Mouse (Mus musculus) stomach, embryonic 14.5 days (tissue): Measurements from ENCODE around the gene Il4. TPM values are rescaled to one million over a fixed set of nuclear protein-coding genes. Genes with fewer than 3 reads are reported as not detected.

ENCODE experiments used
- ATAC-seq: fragments of 200-750 bp; cut with Nextera tagmentation; 2 replicates; pipeline ENCODE4 v1.8.0; 2017; ENCODE audit warnings: low read depth, moderate TSS enrichment; ENCODE audit not compliant: insufficient number of reproducible peaks, insufficient read depth, low FRiP score
- H3K27ac ChIP-seq: fragments of 300-500 bp; sonication (generic); 2 replicates; pipeline ENCODE4 v1.5.1; 2014; ENCODE audit warnings: mild to moderate bottlenecking, low read length, moderate library complexity, mixed read lengths
- H3K27me3 ChIP-seq: fragments of 300-500 bp; sonication (generic); 2 replicates; pipeline ENCODE4 v1.6.1; 2014; ENCODE audit warnings: low read length, control low read depth, mixed read lengths; ENCODE audit not compliant: control insufficient read depth, insufficient read depth
- H3K36me3 ChIP-seq: fragments of 300-500 bp; sonication (generic); 2 replicates; pipeline ENCODE4 v1.6.1; 2014; ENCODE audit warnings: mild to moderate bottlenecking, control low read depth, low read length, moderate library complexity, mixed read lengths; ENCODE audit not compliant: control insufficient read depth, insufficient read depth
- H3K4me1 ChIP-seq: fragments of 300-500 bp; sonication (generic); 2 replicates; pipeline ENCODE4 v1.6.1; 2014; ENCODE audit warnings: low read length, control low read depth, mixed read lengths; ENCODE audit not compliant: control insufficient read depth, insufficient read depth
- H3K4me2 ChIP-seq: fragments of 300-500 bp; sonication (generic); replicated peaks from 2 replicates; pipeline ENCODE4 v1.6.1; 2014; ENCODE audit warnings: low read depth, low read length, control low read depth
- H3K4me3 ChIP-seq: fragments of 300-500 bp; sonication (generic); 2 replicates; pipeline ENCODE4 v1.5.1; 2014; ENCODE audit warnings: low read depth, low read length, control low read depth
- H3K9ac ChIP-seq: fragments of 300-500 bp; sonication (generic); replicated peaks from 2 replicates; pipeline ENCODE4 v1.6.1; 2014; ENCODE audit warnings: low read depth, mild to moderate bottlenecking, control low read depth, low read length, moderate library complexity, mixed read lengths
- H3K9me3 ChIP-seq: fragments of 300-500 bp; sonication (generic); 2 replicates; pipeline ENCODE4 v1.6.1; 2016; ENCODE audit warnings: low read depth, low read length, control low read depth; ENCODE audit not compliant: control insufficient read depth
- WGBS: fragments of 180-500 bp; shearing (Covaris S2); extraction: QIAGEN DNeasy Blood & Tissue Kit; methylation state at CpG from one replicate; pipeline ENCODE4 v1.1.7; 2014; 5-methylcytosine and 5-hydroxymethylcytosine counted together
- polyA plus RNA-seq: library from polyadenylated mRNA; unstranded; fragments of >200 nt; fragmentation: Nextera tagmentation; extraction: Ambion mirVana; gene quantifications from 2 replicates; pipeline ENCODE4 v1.2.1, GENCODE M21; 2014

Gene Il4
- 2.1 and 2.2 TPM in 2 replicates for polyA plus RNA-seq

- H3K27ac ChIP-seq: no peak within 1 kb of the TSS
- ATAC-seq: no peak
- H3K4me3 ChIP-seq: no peak within 1 kb of the TSS
- H3K9me3 ChIP-seq: no peaks in the 10 kb centered on the region
- H3K4me1 ChIP-seq: no peaks in the 10 kb centered on the region
- 69% methylated on average over 7 of the region's 7 CpGs for WGBS
- H3K4me2 ChIP-seq: no peak within 1 kb of the TSS
- H3K9ac ChIP-seq: no peak within 1 kb of the TSS
- H3K27me3 ChIP-seq: no peaks in the 10 kb centered on the region
- no peaks in the 10 kb centered on the region for H3K36me3 ChIP-seq
Measured at GRCm38 (mm10) chr11:53618619-53619198, at the start of gene Il4. Il4 (minus strand) TSS chr11:53618669.

- no peak overlapping the region for H3K4me2 ChIP-seq
- WGBS: 84% methylated on average over 5 of the region's 5 CpGs
- peaks cover 16% of the 10 kb centered on the region; the same call in 1 of the 2 replicates for H3K36me3 ChIP-seq
- no peaks in the 10 kb centered on the region for H3K27me3 ChIP-seq
- H3K9ac ChIP-seq: no peak overlapping the region
- H3K4me3 ChIP-seq: no peak overlapping the region
- H3K4me1 ChIP-seq: no peaks in the 10 kb centered on the region
- H3K27ac ChIP-seq: no peak overlapping the region
- no peaks in the 10 kb centered on the region for H3K9me3 ChIP-seq
- ATAC-seq: no peak
Measured at GRCm38 (mm10) chr11:53664091-53664490, 45.6 kb upstream of the Il4 start.

GRCm38 (mm10) chr11:53662794-53663674 lies 44.6 kb upstream of the Il4 start:
- H3K4me1 ChIP-seq: no peaks in the 10 kb centered on the region
- H3K4me3 ChIP-seq: no peak overlapping the region
- ATAC-seq: no peak
- no peak overlapping the region for H3K9ac ChIP-seq
- H3K9me3 ChIP-seq: no peaks in the 10 kb centered on the region
- no peaks in the 10 kb centered on the region for H3K27me3 ChIP-seq
- WGBS: 72% methylated on average over 14 of the region's 14 CpGs
- no peak overlapping the region for H3K4me2 ChIP-seq
- H3K36me3 ChIP-seq: peaks cover 11% of the 10 kb centered on the region; the same call in 1 of the 2 replicates
- no peak overlapping the region for H3K27ac ChIP-seq

- no peak for ATAC-seq
Measured at GRCm38 (mm10) chr11:53657828-53658227, 39.4 kb upstream of the Il4 start.

GRCm38 (mm10) chr11:53657381-53657780 lies 38.9 kb upstream of the Il4 start:
- WGBS: 88% methylated on average over 8 of the region's 8 CpGs
- no peaks in the 10 kb centered on the region for H3K27me3 ChIP-seq
- H3K27ac ChIP-seq: no peak overlapping the region
- no peak for ATAC-seq
- no peak overlapping the region for H3K4me3 ChIP-seq
- peaks cover 9% of the 10 kb centered on the region for H3K36me3 ChIP-seq
- no peaks in the 10 kb centered on the region for H3K4me1 ChIP-seq
- no peak overlapping the region for H3K9ac ChIP-seq
- H3K9me3 ChIP-seq: no peaks in the 10 kb centered on the region
- no peak overlapping the region for H3K4me2 ChIP-seq

More at GRCm38 (mm10) chr11:53657828-53658227, 39.4 kb upstream of the Il4 start:
- Histone ChIP-seq H3K27ac (no peak overlapping the region), H3K9ac (no peak overlapping the region), H3K4me2 (no peak overlapping the region), H3K4me3 (no peak overlapping the region), H3K36me3 (peaks cover 9% of the 10 kb centered on the region), H3K9me3 (no peaks in the 10 kb centered on the region), H3K27me3 (no peaks in the 10 kb centered on the region), H3K4me1 (no peaks in the 10 kb centered on the region)
- 82% methylated on average over 6 of the region's 6 CpGs for WGBS

GRCm38 (mm10) chr11:53656558-53657202 lies 38.2 kb upstream of the Il4 start:
- Histone ChIP-seq H3K27me3 (no peaks in the 10 kb centered on the region), H3K36me3 (peaks cover 14% of the 10 kb centered on the region), H3K4me1 (no peaks in the 10 kb centered on the region), H3K9me3 (no peaks in the 10 kb centered on the region), H3K27ac (no peak overlapping the region), H3K4me2 (no peak overlapping the region), H3K4me3 (no peak overlapping the region), H3K9ac (no peak overlapping the region)
- ATAC-seq: no peak
- WGBS: 75% methylated on average over 9 of the region's 9 CpGs

GRCm38 (mm10) chr11:53655043-53655442 lies 36.6 kb upstream of the Il4 start:
- Histone ChIP-seq H3K4me3 (no peak overlapping the region), H3K4me2 (no peak overlapping the region), H3K36me3 (peaks cover 27% of the 10 kb centered on the region), H3K9me3 (no peaks in the 10 kb centered on the region), H3K9ac (no peak overlapping the region), H3K4me1 (no peaks in the 10 kb centered on the region), H3K27ac (no peak overlapping the region), H3K27me3 (no peaks in the 10 kb centered on the region)
- ATAC-seq: no peak
- 76% methylated on average over 5 of the region's 5 CpGs for whole genome bisulfite sequencing

GRCm38 (mm10) chr11:53652427-53652826 lies 34.0 kb upstream of the Il4 start:
- H3K4me1 ChIP-seq: no peaks in the 10 kb centered on the region
- H3K9ac ChIP-seq: no peak overlapping the region
- no peak overlapping the region for H3K27ac ChIP-seq
- H3K9me3 ChIP-seq: no peaks in the 10 kb centered on the region
- no peak overlapping the region for H3K4me2 ChIP-seq
- H3K27me3 ChIP-seq: no peaks in the 10 kb centered on the region
- ATAC-seq: no peak
- 95% methylated on average over 2 of the region's 2 CpGs for WGBS
- peaks cover 31% of the 10 kb centered on the region for H3K36me3 ChIP-seq
- no peak overlapping the region for H3K4me3 ChIP-seq
